8 mouse cellular contexts compared by ENCODE assay signal in the genomic region with DNA sequence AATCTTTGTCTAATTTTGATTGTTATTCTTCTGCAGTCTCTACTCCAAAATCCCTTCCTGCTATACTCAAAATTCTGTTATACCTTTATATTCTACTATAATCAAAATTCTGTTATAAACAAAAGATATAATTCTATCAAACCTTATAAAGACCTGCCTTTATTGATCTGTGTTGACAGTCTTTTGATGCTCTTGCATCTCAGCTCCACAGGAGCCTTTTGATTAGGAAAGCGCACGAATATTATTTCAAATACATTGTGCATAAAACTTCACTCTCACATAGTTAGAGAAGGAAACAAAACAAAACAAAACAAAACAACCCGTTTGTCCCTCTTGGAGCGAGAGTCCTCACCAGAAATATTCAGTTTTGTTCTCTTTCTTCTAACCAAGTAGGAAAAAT. TPM values are rescaled to one million over a fixed set of nuclear protein-coding genes. Genes with fewer than 3 reads are reported as not detected.
DNase-seq lines count a peak whose midpoint lies in the region; ATAC-seq and TF ChIP-seq lines count a peak whose summit lies in the region.

No protein-coding gene starts in this region.

- 66% methylated on average over 4 of the region's 4 CpGs for WGBS in heart, embryonic 12.5 days
- WGBS in forebrain, embryonic 15.5 days, result 45% methylated on average over 4 of the region's 4 CpGs
- WGBS in limb, embryonic 15.5 days, result 73% methylated on average over 4 of the region's 4 CpGs

- H3K9ac ChIP-seq in heart, embryonic 12.5 days, result no peak overlapping the region
- H3K9ac ChIP-seq in forebrain, embryonic 15.5 days (replicated peaks), result peak overlapping the region; percentile 88
- H3K9ac ChIP-seq in limb, embryonic 15.5 days, result no peak overlapping the region

- H3K27me3 ChIP-seq in heart, embryonic 12.5 days (replicated peaks), result no peaks in the 10 kb centered on the region
- H3K27me3 ChIP-seq in E14TG2a.4 (ENCODE audit: insufficient read depth, low read length), result peaks cover 12% of the 10 kb centered on the region
- no peaks in the 10 kb centered on the region for H3K27me3 ChIP-seq in forebrain, embryonic 15.5 days
- peaks cover 5% of the 10 kb centered on the region; the same call in 1 of the 2 replicates for H3K27me3 ChIP-seq in limb, embryonic 15.5 days

- TF ChIP-seq CTCF in E14TG2a.4 (conservative IDR thresholded peaks at IDR 0.05; ENCODE audit: low read length), result no peak

- peaks cover 2% of the 10 kb centered on the region for H3K9me3 ChIP-seq in heart, embryonic 12.5 days (replicated peaks)
- peaks cover 13% of the 10 kb centered on the region for H3K9me3 ChIP-seq in E14TG2a.4 (ENCODE audit: low read length)
- 0 out of 2 replicates have a peak, but pooled peaks cover 2% of the 10 kb centered on the region for H3K9me3 ChIP-seq in forebrain, embryonic 15.5 days
- no peaks in the 10 kb centered on the region for H3K9me3 ChIP-seq in limb, embryonic 15.5 days

- H3K4me3 ChIP-seq in heart, embryonic 12.5 days, result peak overlapping the region; percentile 31
- H3K4me3 ChIP-seq in E14TG2a.4 (replicated peaks; ENCODE audit: low read length), result peak overlapping the region; percentile 69
- peak overlapping the region; percentile 74 for H3K4me3 ChIP-seq in forebrain, embryonic 15.5 days
- H3K4me3 ChIP-seq in limb, embryonic 15.5 days, result peak overlapping the region; percentile 22; the same call in 1 of the 2 replicates

- H3K4me2 ChIP-seq in heart, embryonic 12.5 days, result peak overlapping the region; percentile 69
- peak overlapping the region; percentile 47 for H3K4me2 ChIP-seq in forebrain, embryonic 15.5 days (replicated peaks)
- H3K4me2 ChIP-seq in limb, embryonic 15.5 days, result peak overlapping the region; percentile 41

- ATAC-seq in heart, embryonic 12.5 days (ENCODE audit: insufficient number of reproducible peaks, low FRiP score), result no peak
- ATAC-seq in forebrain, embryonic 15.5 days (replicated peaks), result peak; percentile 11
- no peak for ATAC-seq in limb, embryonic 15.5 days (ENCODE audit: insufficient number of reproducible peaks, low FRiP score, low TSS enrichment, low read depth)
- ATAC-seq in megakaryocyte progenitor cell, adult 5-6 weeks (replicated peaks; ENCODE audit: poor library complexity), result no peak

- DNase-seq in heart, adult 8-10 months (ENCODE audit: low spot score), result no peak
- DNase-seq in urinary bladder, adult 2 months (ENCODE audit: low spot score), result no peak
- DNase-seq in thymus, postnatal 25 days, result no peak

- H3K4me1 ChIP-seq in heart, embryonic 12.5 days (replicated peaks), result peaks cover 7% of the 10 kb centered on the region
- H3K4me1 ChIP-seq in E14TG2a.4 (replicated peaks; ENCODE audit: low read depth, low read length), result peaks cover 5% of the 10 kb centered on the region; the same call in 1 of the 2 replicates
- peaks cover 16% of the 10 kb centered on the region for H3K4me1 ChIP-seq in forebrain, embryonic 15.5 days
- H3K4me1 ChIP-seq in limb, embryonic 15.5 days, result peaks cover 7% of the 10 kb centered on the region

- no peaks in the 10 kb centered on the region for H3K36me3 ChIP-seq in heart, embryonic 12.5 days
- H3K36me3 ChIP-seq in E14TG2a.4 (ENCODE audit: insufficient read depth, low read length), result no peaks in the 10 kb centered on the region
- H3K36me3 ChIP-seq in forebrain, embryonic 15.5 days, result peaks cover 9% of the 10 kb centered on the region
- no peaks in the 10 kb centered on the region for H3K36me3 ChIP-seq in limb, embryonic 15.5 days

- no peak overlapping the region for H3K27ac ChIP-seq in heart, embryonic 12.5 days (ENCODE audit: poor library complexity, severe bottlenecking)
- H3K27ac ChIP-seq in forebrain, embryonic 15.5 days (replicated peaks), result peak overlapping the region; percentile 90
- no peak overlapping the region for H3K27ac ChIP-seq in limb, embryonic 15.5 days

RNA-seq across cellular contexts. Expression of a gene that starts 0.4 kb away (rescaled TPM):
- polyA plus RNA-seq in heart, embryonic 12.5 days (2016; fragmentation: Nextera tagmentation; extraction: Ambion mirVana), result 0.17 and 0.64 TPM in 2 replicates
- under 1 TPM in 3 of 4 experiments, not detected in 1; 0.19 to 0.60 (median 0.19) TPM for total RNA-seq in heart, adult 8-10 months (2022)
- 111 and 123 TPM in 2 replicates for polyA plus RNA-seq in forebrain, embryonic 15.5 days (2015; fragmentation: Nextera tagmentation; extraction: Ambion mirVana)
- 0.52 and 0.65 TPM in 2 replicates for polyA plus RNA-seq in limb, embryonic 15.5 days (2015; fragmentation: Nextera tagmentation; extraction: Ambion mirVana)
- 0.85 and 0.91 TPM in 2 replicates for polyA plus RNA-seq in urinary bladder, adult 2 months (2012; rRNA removed)
- not detected in 2 replicates for total RNA-seq in megakaryocyte progenitor cell, adult 5-6 weeks (2015)
- not detected in 2 replicates for total RNA-seq in megakaryocyte progenitor cell, adult 5-6 weeks (2017)

RNA-seq across cellular contexts. Expression of a gene that starts 58.8 kb away (rescaled TPM):
- 17.8 and 18.8 TPM in 2 replicates for polyA plus RNA-seq in heart, embryonic 12.5 days (2016; fragmentation: Nextera tagmentation; extraction: Ambion mirVana)
- total RNA-seq in heart, adult 8-10 months (2022), result 10 to 100 TPM in 2 of 4 experiments, 1 to 10 TPM in 2; 7.6 to 11.7 (median 9.2) TPM
- 26.1 and 29.0 TPM in 2 replicates for polyA plus RNA-seq in forebrain, embryonic 15.5 days (2015; fragmentation: Nextera tagmentation; extraction: Ambion mirVana)
- polyA plus RNA-seq in limb, embryonic 15.5 days (2015; fragmentation: Nextera tagmentation; extraction: Ambion mirVana), result 48.3 and 49.5 TPM in 2 replicates
- 42.3 and 48.9 TPM in 2 replicates for polyA plus RNA-seq in urinary bladder, adult 2 months (2012; rRNA removed)
- total RNA-seq in megakaryocyte progenitor cell, adult 5-6 weeks (2015), result 3.1 and 4.6 TPM in 2 replicates
- total RNA-seq in megakaryocyte progenitor cell, adult 5-6 weeks (2017), result 1.6 and 1.9 TPM in 2 replicates

Comparison
In these comparisons a context has a peak if more than half of its experiments do, and no peak if none do; other contexts are left out.
1. H3K4me3 ChIP-seq: peak in every context shown above with its lines; median percentile 74 in forebrain, embryonic 15.5 days; 69 in E14TG2a.4; 31 in heart, embryonic 12.5 days; 22 in limb, embryonic 15.5 days.
2. RNA of a gene that starts 0.4 kb away (polyA plus RNA-seq): 111 to 123 TPM in forebrain, embryonic 15.5 days; 0.85 to 0.91 TPM in urinary bladder, adult 2 months, 0.52 to 0.65 TPM in limb, embryonic 15.5 days and 0.17 to 0.64 TPM in heart, embryonic 12.5 days; every median in the first group is over 10 times any median in the second.
3. Peak in every context shown above with its lines, with median percentiles within 50 percentile points of each other: H3K4me2 ChIP-seq.